Mouse (Mus musculus) stomach, embryonic 16.5 days (tissue): ENCODE results near the gene Rsph6a. TPM values are rescaled to one million over a fixed set of nuclear protein-coding genes. Genes with fewer than 3 reads are reported as not detected.

Source experiments
- ATAC-seq: fragments of 200-750 bp; cut with Nextera tagmentation; 2 replicates; pipeline ENCODE4 v1.8.0; 2017; ENCODE audit warnings: moderate number of reproducible peaks, moderate TSS enrichment; ENCODE audit not compliant: insufficient read depth, low FRiP score
- H3K27ac ChIP-seq: fragments of 300-500 bp; sonication (generic); 2 replicates; pipeline ENCODE4 v1.5.1; 2014; ENCODE audit warnings: low read length
- H3K27me3 ChIP-seq: fragments of 300-500 bp; sonication (generic); 2 replicates; pipeline ENCODE4 v1.6.1; 2014; ENCODE audit warnings: low read length, control low read depth, mixed read lengths; ENCODE audit not compliant: control insufficient read depth, insufficient read depth
- H3K36me3 ChIP-seq: fragments of 300-500 bp; sonication (generic); 2 replicates; pipeline ENCODE4 v1.6.1; 2014; ENCODE audit warnings: low read length; ENCODE audit not compliant: control insufficient read depth, insufficient read depth
- H3K4me1 ChIP-seq: fragments of 300-500 bp; sonication (generic); 2 replicates; pipeline ENCODE4 v1.6.1; 2014; ENCODE audit warnings: low read length, control low read depth, mixed read lengths; ENCODE audit not compliant: control insufficient read depth, insufficient read depth
- H3K4me2 ChIP-seq: fragments of 300-500 bp; sonication (generic); 2 replicates; pipeline ENCODE4 v1.6.1; 2014; ENCODE audit warnings: low read depth, low read length, mixed read lengths
- H3K4me3 ChIP-seq: fragments of 300-500 bp; sonication (generic); replicated peaks from 2 replicates; pipeline ENCODE4 v1.5.1; 2014; ENCODE audit warnings: mild to moderate bottlenecking, low read length
- H3K9ac ChIP-seq: fragments of 300-500 bp; sonication (generic); 2 replicates; pipeline ENCODE4 v1.6.1; 2014; ENCODE audit warnings: low read length
- H3K9me3 ChIP-seq: fragments of 300-500 bp; sonication (generic); replicated peaks from 2 replicates; pipeline ENCODE4 v1.6.1; 2016; ENCODE audit warnings: low read length, control low read depth; ENCODE audit not compliant: control insufficient read depth
- WGBS: fragments of 180-500 bp; shearing (Covaris S2); extraction: QIAGEN DNeasy Blood & Tissue Kit; methylation state at CpG from one replicate; pipeline ENCODE4 v1.1.7; 2014; 5-methylcytosine and 5-hydroxymethylcytosine counted together
- polyA plus RNA-seq: library from polyadenylated mRNA; unstranded; fragments of >200 nt; fragmentation: Nextera tagmentation; extraction: Ambion mirVana; gene quantifications from 2 replicates; pipeline ENCODE4 v1.2.1, GENCODE M21; 2015

Gene Rsph6a
- not detected in 2 replicates for polyA plus RNA-seq

DNA sequence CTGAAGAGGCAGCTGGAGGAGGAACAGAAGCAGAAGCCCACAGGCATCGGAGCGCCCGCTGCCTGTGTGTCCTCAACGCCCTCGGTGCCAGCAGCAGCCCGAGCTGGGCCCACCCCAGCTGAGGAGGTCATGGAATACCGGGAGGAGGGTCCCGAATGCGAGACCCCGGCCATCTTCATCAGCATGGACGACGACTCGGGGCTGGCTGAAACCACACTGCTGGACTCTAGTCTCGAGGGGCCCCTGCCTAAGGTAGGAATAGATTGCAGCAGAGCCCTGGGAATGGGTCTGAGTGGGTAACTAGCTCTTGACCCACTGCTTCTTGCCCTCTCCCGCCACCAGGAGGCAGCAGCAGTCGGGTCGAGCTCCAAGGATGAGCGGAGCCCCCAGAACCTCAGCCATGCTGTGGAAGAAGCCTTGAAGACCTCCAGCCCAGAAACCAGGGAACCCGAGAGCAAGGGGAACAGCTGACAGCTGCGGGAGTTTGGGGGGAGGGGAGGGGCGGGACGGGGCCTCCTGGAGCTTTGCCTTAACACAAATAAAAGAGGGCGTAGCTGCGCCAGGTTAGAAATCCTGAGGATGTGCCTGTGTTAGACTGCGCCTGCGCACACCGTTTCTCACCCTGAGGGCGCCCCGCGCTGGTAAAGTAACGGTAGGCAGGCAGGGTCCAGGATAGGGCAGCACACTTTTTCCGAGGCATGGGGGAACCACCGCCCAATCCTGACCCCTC, at the start of gene Rsph6a:
Gene Rsph6a (plus strand): TSS at position 644 of the 730 bp plus-strand sequence.
- Histone ChIP-seq H3K9ac (0 out of 2 replicates have a peak within 1 kb of the TSS, but pooled peaks have one; percentile 16), H3K9me3 (no peaks in the 10 kb centered on the region), H3K36me3 (peaks cover 15% of the 10 kb centered on the region), H3K4me2 (no peak within 1 kb of the TSS), H3K27ac (no peak within 1 kb of the TSS), H3K4me3 (no peak within 1 kb of the TSS), H3K4me1 (0 out of 2 replicates have a peak, but pooled peaks cover 4% of the 10 kb centered on the region), H3K27me3 (no peaks in the 10 kb centered on the region)
- WGBS = 28% methylated on average over 33 of the region's 33 CpGs
- peak; percentile 57; the same call in 1 of the 2 replicates for ATAC-seq

DNA sequence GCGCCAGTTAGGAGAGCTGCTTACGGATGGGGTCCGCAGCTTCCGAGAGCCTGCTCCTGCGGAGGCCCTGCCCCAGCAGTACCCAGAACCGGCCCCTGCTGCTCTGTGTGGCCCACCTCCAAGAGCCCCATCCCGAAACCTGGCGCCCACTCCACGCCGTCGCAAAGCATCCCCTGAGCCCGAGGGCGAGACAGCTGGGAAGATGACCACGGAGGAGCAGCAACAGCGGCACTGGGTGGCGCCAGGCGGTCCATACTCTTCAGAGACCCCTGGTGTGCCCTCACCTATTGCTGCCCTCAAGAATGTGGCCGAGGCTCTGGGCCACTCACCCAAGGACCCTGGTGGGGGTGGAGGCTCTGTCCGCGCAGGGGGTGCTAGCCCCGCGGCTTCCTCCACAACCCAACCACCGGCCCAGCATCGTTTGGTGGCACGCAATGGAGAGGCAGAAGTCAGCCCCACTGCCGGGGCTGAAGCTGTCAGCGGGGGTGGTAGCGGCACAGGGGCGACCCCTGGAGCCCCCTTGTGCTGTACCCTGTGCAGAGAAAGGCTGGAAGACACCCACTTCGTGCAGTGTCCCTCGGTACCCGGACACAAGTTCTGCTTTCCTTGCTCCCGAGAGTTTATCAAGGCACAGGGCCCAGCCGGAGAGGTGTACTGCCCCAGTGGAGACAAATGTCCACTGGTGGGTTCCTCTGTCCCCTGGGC, 48.9 kb upstream of the Rsph6a start:
- Histone ChIP-seq H3K27me3 (no peaks in the 10 kb centered on the region), H3K36me3 (peaks cover 6% of the 10 kb centered on the region; the same call in 1 of the 2 replicates), H3K4me1 (peaks cover 52% of the 10 kb centered on the region), H3K4me3 (peak overlapping the region; percentile 63), H3K27ac (no peak overlapping the region), H3K9ac (peak overlapping the region; percentile 85), H3K4me2 (peak overlapping the region; percentile 78), H3K9me3 (no peaks in the 10 kb centered on the region)
- 73% methylated on average over 34 of the region's 34 CpGs for WGBS
- no peak for ATAC-seq

DNA sequence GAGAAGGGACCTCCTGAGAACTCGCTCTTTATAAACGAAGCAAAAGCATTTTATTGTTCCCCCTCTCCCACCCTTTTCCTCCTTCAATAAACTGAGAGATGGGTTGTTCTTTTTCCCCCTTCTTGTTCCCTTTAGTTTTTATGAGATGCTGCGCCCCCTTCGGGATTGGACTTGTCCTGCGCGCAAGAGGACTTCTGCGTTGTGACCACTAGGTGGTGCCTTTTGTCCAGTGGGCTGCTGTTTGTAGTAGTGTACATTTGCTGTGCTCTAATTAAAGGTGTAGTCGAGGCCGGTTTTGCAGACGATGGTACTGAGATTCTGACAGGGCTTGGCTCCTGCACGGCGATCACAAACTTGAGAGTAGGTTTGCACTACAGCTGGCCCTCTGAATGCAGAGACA, 48.0 kb upstream of the Rsph6a start:
- H3K36me3 ChIP-seq = peaks cover 6% of the 10 kb centered on the region; the same call in 1 of the 2 replicates
- 6% methylated on average over 12 of the region's 12 CpGs for WGBS
- peaks cover 45% of the 10 kb centered on the region for H3K4me1 ChIP-seq

DNA sequence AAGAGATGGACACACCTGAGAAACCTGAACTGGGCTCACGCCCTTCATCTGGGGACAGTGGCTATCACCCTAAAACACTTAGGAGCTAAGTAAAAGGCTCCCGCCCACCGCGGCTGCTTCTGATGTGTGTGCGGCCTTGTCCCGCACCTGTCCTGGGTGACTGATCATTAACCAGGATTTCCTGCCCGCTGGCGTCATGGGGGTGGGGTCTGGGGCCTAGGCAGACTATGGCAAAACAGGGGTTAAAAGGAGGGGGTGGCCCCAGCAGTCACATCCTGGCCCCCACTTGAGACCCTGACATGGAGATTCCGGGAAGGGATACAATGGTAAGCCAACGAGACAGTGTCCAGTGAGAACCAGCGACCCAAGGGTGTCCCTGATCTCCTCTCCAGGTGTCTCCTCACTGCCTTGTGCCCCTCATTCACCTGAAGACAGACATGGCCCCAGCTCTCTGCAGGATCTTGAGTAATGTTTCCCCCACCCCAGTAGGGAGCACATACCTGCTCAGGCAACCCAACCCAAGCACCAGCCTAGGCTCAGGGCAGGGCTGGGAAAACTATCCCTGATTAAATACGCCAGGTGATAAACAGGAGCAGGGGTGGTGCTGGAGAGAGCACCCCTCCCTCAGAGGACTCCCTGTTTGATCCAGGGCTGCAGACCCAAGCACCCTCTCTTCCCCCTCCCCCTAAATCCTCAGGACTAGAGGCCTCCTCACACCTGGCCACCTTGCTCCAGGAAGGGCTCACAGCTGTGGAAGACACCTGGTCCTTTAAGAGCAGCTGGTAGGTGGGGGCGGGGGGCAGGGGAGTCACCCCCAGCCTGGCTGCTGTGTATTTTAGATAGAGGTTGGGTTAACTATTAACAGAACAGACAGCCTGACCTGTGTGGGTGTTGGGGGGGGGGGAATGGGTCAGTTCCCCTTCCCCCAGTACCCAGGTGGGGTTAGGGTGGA, 47.2 kb upstream of the Rsph6a start:
- peaks cover 43% of the 10 kb centered on the region for H3K4me1 ChIP-seq
- H3K9me3 ChIP-seq = no peaks in the 10 kb centered on the region
- 50% methylated on average over 13 of the region's 13 CpGs for WGBS
- peak; percentile 63 for ATAC-seq
- H3K4me2 ChIP-seq = peak overlapping the region; percentile 44
- peak overlapping the region; percentile 90 for H3K27ac ChIP-seq
- H3K4me3 ChIP-seq = no peak overlapping the region; the same call in 1 of the 2 replicates
- peak overlapping the region; percentile 24; the same call in 1 of the 2 replicates for H3K9ac ChIP-seq
- no peaks in the 10 kb centered on the region for H3K27me3 ChIP-seq
- peaks cover 6% of the 10 kb centered on the region; the same call in 1 of the 2 replicates for H3K36me3 ChIP-seq

More for the DNA sequence above, 48.0 kb upstream of the Rsph6a start:
- H3K4me2 ChIP-seq = peak overlapping the region; percentile 78
- peak overlapping the region; percentile 42 for H3K9ac ChIP-seq
- no peaks in the 10 kb centered on the region for H3K27me3 ChIP-seq
- ATAC-seq = no peak
- peak overlapping the region; percentile 90 for H3K27ac ChIP-seq
- H3K4me3 ChIP-seq = peak overlapping the region; percentile 63
- no peaks in the 10 kb centered on the region for H3K9me3 ChIP-seq

DNA sequence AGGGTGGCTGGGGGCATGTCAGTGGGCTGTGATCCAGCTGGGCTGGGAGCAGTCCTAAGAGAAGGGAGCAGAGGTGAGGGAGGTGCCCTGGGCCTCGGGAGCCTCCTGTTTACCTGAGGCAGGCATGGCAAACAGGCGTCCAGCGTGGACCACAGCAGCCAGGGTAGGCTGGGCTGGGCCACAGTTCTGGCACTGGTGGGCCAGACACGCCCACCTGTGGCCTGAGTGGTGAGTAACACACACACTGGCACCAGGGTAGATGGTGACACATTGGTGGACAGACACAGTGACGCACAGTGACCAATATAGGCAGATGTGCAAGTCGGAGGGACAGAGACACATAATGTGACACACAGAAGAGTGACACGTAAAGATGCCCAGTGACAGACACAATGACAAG, 43.9 kb upstream of the Rsph6a start:
- Histone ChIP-seq H3K27ac (no peak overlapping the region), H3K4me2 (no peak overlapping the region), H3K36me3 (no peaks in the 10 kb centered on the region), H3K4me1 (peaks cover 33% of the 10 kb centered on the region), H3K9ac (no peak overlapping the region), H3K4me3 (no peak overlapping the region), H3K27me3 (no peaks in the 10 kb centered on the region), H3K9me3 (no peaks in the 10 kb centered on the region)
- 69% methylated on average over 7 of the region's 7 CpGs for WGBS
- ATAC-seq = no peak

DNA sequence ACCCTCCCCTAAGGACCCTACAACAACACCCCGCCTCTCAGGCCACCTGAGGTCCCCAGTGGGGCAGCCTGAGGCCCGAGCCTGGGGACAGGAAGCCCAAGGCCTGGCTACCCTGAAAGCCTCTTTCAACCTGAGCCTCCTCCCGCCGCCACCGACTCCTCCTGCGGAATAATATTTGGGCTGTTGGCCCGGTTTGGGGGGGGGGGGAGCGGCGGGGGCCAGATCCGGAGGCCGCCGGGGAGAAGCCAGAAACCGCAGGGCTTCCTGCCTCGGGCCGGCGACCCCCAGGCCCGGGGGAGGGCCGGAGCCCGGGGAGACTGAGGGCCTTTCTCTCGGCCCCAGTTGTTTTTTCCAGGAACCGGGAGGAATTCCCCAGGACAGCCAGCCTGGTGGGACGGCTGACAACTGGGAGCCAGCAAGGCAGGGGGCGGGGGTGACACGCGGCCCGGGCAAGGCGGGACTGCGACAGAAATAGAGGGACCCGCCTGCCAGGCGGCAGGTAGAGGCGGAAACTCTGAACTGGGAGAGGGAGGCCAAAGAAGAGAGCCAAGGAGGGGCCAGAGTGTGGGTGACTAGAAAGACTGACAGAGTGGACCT, 42.4 kb upstream of the Rsph6a start:
- Histone ChIP-seq H3K4me3 (peak overlapping the region; percentile 44), H3K4me1 (peaks cover 19% of the 10 kb centered on the region), H3K36me3 (no peaks in the 10 kb centered on the region), H3K27ac (peak overlapping the region; percentile 77), H3K4me2 (peak overlapping the region; percentile 70), H3K9ac (peak overlapping the region; percentile 84), H3K27me3 (no peaks in the 10 kb centered on the region), H3K9me3 (no peaks in the 10 kb centered on the region)
- ATAC-seq = peak; percentile 46
- WGBS = 3% methylated on average over 29 of the region's 31 CpGs

DNA sequence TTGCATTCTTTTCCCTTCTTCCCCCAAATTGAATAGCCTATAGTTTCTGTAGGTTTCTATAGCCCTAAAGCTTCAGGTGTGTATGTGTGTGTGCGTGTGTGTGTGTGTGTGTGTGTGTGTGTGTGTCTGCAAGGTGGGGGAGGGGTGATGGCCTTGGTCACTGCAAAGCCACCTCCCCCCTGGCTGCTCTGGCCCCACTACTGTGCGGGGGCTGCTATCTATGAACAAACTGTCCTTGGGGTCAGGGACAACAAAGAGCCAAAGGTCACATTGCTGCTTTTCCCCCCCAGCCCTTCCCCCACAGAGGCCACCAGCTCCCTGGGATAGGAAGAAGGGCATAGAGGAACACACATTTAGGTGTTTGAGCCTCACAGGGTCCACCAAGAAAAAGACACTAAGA, 41.6 kb upstream of the Rsph6a start:
- 48% methylated on average over 2 of the region's 2 CpGs for WGBS
- no peaks in the 10 kb centered on the region for H3K9me3 ChIP-seq
- H3K36me3 ChIP-seq = no peaks in the 10 kb centered on the region
- H3K4me3 ChIP-seq = no peak overlapping the region
- H3K27ac ChIP-seq = no peak overlapping the region; the same call in 1 of the 2 replicates
- ATAC-seq = no peak
- peaks cover 18% of the 10 kb centered on the region; the same call in 1 of the 2 replicates for H3K4me1 ChIP-seq
- 0 out of 2 replicates have a peak overlapping the region, but pooled peaks have one; percentile 70 for H3K4me2 ChIP-seq
- H3K27me3 ChIP-seq = no peaks in the 10 kb centered on the region
- H3K9ac ChIP-seq = no peak overlapping the region

DNA sequence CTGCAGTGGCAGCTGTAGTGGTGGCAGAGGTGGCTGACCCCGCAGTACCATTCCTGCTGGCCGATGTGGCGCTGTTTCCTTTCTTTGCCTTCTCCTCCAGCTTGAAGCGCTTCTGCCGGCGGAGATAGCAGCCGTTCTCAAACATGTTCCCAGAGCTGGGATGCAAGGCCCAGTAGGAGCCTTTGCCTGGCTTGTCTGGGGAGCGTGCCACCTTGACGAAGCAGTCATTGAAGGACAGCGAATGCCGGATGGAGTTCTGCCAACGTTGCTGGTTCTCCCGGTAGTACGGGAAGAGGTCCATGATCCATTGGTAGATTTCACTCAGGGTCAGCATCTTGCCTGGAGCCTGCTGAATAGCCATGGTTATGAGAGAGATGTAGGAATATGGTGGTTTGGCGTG, 40.0 kb upstream of the Rsph6a start:
- Histone ChIP-seq H3K27ac (no peak overlapping the region), H3K9me3 (no peaks in the 10 kb centered on the region), H3K36me3 (no peaks in the 10 kb centered on the region), H3K9ac (no peak overlapping the region), H3K4me2 (no peak overlapping the region), H3K27me3 (no peaks in the 10 kb centered on the region), H3K4me1 (peaks cover 13% of the 10 kb centered on the region; the same call in 1 of the 2 replicates), H3K4me3 (no peak overlapping the region)
- no peak for ATAC-seq
- 66% methylated on average over 15 of the region's 15 CpGs for WGBS
